Mouse (Mus musculus) T-helper 2 cell (primary cell): ENCODE data around the gene Tubgcp6.

Experiments
- in situ Hi-C: fragments of 300-600 bp; cut with MboI, MseI; formaldehyde crosslinking; loops from one replicate; pipeline ENCODE4 v1.15.1; 2025; ENCODE audit warnings: high pct_unique_total_duplicates

The Tubgcp6 gene

DNA sequence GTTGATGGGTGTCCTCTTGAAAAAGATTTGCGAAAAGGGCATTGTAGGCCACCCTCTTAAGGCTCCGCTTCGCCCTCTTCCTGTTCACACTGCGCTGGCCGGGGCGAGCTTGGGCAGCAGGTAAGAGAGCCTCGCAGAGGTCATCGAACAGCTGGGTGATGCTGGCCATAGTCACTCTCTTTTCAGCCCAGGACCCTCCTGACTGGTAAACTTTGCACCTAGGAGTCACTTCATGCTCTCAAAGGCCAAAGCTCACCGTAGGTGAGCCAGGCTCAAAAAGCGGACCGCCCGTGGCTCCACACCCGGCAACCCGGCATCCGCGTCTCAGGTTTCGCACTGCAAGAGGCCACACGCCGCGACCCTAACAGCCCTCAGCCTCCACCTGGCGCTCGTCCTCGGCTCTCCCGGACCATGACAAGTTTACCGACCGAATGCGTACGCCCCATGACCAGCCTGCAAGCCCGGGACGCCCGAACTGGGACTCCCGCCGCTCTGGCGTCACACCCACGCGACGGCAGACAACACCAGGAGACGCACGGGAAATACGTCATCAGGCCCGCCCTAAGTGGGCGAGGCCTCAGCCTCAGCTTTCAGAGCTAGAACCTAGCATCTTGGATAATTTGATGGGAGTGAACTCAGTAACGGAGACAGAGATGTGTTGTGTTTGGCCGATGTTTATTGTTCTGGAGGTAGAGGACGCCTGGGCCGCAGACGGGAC lies at the start of gene Tubgcp6:
Gene Tubgcp6, minus strand, starts transcription at position 464 of the 718 bp plus-strand sequence.
- in situ Hi-C loops = no loop called here

DNA sequence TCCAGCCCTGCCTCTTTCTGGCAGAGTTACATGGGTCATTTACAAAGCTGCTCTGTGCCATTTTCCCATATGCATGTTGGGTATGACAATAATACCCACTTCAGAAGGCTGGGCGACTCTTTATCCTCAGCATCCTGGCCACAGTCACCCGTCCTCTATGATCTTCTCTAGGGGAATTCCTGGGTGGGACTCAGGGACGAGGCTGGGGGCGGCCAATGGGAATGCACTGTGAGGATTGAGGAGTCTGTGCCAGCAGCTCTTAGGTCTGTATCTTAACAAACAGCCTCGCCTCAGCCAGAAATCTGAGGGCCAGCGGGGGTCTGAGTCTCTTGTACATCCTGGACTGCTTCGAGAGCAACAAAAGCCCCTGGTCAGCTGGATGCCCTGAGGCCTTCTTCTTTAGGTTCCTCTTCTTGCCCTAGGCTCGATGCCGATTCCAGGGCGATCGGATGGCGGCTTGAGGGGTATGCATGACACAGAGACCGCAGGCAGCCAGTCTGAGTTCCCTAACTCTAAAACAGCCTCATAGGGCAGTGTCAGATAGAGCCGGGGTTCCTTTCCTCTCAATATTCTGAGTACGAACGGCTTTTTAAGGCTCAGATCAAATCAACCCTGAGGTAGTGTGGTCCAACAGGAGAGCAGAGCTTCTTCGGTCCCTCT lies 49.5 kb upstream of the Tubgcp6 start:
- in situ Hi-C loops = loop anchor here (25.0 kb wide), 1 partner anchor 815 kb away; no protein-coding TSS in a partner anchor

DNA sequence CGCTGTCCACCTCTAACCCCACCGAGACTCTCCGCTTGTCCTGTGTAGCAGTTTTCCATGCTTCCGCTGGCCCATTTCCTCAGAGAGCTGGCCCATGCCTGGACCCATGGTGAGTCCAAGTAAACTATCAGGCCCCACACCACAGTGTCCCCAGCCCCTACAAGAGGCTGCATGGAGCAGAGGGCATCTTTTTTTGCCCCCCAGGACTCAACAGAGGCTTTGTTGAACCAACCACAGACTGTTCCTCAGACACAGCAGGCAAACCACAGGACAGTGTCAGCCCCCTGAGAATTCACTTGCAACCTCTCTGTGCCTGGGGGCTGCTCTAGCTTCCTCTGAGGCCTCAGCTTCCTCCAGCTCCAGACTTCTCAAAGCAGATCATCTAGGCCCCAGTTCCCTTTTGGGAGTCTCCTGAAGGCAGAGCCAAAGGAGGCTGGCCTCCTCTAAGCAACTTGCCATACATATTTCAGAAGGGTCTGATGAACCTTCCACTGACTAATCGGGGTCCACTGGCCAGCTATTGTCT lies 48.7 kb upstream of the Tubgcp6 start:
- in situ Hi-C loops = loop anchor here (25.0 kb wide), 1 partner anchor 816 kb away; no protein-coding TSS in a partner anchor

DNA sequence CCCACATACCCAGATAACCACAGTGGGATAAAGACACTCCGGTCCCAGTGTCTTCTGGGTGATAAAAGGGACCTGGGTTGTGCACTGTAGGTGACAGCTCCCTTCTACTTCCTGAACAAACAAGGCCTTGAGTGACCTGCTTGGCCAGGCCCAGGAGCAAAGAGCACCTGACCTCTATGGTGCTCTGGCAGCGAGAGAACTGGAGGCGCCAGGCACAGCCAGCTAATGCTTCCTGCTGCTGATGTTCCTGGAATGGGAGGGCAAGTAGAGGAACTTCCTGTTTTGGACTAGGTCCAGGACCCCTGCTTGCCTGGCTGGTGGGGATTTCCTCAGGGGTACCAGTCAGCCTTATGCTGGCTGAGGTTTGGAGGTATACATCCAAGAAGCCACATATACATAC lies 47.2 kb upstream of the Tubgcp6 start:
- in situ Hi-C loops = loop anchor here (25.0 kb wide), 1 partner anchor 817 kb away; no protein-coding TSS in a partner anchor

DNA sequence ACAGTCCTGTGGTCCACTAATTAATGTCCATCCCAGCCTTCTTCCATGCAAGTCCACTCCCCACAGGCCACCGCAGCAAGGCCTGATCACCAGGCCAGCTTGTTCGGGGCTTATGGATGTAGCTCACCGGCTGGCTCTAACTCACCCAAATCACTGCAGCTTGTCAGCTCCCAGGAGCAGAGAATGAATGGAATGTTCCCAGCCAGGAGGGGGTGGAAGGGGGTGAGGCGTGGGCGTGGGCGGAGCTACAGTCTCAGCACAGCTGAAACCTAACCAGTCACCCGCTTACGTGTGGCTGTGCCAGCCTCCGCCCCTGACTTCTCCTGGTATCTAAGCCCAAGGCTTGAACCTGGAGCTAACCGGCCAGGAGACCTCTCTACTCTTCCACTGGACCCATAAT lies 46.5 kb upstream of the Tubgcp6 start:
- in situ Hi-C loops = loop anchor here (25.0 kb wide), 1 partner anchor 818 kb away; no protein-coding TSS in a partner anchor

DNA sequence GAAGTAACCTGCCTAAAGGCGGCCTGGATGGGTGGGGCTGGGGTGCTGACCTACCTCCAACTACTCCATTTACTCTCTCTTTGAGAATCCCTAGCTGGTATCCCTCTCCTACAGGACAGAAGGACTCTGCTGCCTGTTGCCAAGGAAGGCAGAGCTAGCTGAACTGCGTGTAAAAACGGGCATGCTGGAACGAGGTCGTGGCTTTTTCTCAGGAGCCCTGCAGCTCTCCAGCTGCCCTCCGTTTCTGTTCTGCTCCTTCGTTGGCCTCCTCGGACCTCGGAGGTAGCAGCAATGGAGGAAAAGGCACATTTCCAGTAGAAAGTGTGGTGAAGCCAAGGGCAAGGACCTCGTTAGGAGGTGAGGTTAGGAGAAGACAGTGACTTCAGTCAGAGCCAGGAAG lies 46.0 kb upstream of the Tubgcp6 start:
- in situ Hi-C loops = loop anchor here (25.0 kb wide), 1 partner anchor 818 kb away; no protein-coding TSS in a partner anchor

DNA sequence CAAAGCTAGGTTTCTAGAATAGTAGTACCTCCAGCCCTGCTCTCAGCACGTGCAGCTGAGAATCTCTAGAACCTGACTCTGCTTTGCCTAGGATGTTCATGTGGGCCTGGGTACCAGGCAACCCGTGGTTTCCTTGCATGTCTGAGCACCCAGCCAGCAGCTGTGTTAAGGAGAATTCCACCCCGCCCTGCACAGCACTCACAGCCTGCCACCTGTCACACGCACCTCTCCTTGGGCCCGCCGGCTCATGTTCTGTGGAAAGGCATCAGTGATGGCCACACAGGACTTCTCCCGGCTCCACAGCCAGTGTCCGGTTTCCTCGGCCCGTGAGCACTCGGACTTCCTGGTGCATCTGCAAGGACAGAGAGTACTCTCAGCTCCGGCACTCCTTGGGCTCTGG lies 42.6 kb upstream of the Tubgcp6 start:
- in situ Hi-C loops = loop anchor here (25.0 kb wide), 1 partner anchor 822 kb away; no protein-coding TSS in a partner anchor

DNA sequence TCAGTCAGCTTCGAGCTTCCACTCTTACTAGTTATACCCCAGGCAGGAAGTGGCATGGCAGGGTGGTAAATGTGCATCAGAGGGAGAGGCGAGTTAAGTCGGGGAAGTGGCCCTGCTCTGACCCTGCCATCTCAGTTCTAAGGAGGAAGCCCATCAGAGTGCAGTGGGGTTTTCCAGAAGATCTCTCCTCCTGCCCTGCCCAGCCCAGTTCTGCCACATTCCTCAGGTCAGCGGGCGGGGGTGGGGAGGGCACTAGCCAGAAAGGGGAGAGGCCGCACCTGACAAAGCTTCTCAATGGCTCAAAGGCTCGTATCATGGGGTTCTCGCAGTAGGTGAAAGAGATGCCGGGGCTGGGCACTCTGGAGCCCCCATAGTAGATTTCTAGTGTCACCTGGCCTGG lies 38.5 kb upstream of the Tubgcp6 start:
- in situ Hi-C loops = loop anchor here (25.0 kb wide), 1 partner anchor 826 kb away; no protein-coding TSS in a partner anchor

DNA sequence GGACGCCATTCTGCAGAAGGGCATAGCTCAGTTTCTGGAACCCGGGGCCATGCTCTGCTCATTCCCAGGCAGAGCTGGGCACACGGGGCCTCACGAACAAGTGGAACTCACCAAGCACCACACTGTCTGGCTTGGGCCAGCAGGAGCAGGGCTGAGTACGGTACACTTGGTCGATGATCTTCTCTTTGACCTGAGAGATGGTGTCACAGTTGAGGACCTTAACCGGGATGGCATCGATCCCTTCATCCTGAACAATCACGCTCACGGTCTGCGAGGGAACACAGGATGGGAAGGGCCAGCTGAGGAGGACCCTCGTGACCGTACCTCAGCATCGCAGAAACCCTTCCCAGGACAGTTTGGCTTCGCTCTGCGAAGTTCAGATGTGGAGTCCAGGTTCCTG lies 35.6 kb upstream of the Tubgcp6 start:
- in situ Hi-C loops = loop anchor here (25.0 kb wide), 1 partner anchor 829 kb away; no protein-coding TSS in a partner anchor

DNA sequence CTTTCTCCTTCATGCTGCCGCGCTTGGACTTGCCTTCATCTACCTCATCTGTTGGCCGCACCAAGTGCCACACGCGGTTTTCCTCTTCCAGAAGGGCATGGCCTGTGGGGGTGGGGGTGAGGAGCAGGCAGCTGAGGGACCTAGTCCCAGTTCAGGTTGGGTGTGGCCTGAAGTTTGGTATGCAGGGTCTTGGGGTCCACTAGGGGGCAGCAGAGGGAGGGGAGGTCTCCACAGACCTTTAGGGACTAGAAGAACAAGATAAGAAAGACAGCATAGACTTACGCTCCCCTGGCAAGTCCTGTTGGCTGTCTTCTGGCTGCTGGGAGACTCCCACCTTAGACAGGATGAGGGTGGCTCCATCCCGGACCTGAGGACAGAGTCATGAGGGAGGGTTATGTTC lies 35.0 kb upstream of the Tubgcp6 start:
- in situ Hi-C loops = loop anchor here (25.0 kb wide), 1 partner anchor 829 kb away; no protein-coding TSS in a partner anchor

DNA sequence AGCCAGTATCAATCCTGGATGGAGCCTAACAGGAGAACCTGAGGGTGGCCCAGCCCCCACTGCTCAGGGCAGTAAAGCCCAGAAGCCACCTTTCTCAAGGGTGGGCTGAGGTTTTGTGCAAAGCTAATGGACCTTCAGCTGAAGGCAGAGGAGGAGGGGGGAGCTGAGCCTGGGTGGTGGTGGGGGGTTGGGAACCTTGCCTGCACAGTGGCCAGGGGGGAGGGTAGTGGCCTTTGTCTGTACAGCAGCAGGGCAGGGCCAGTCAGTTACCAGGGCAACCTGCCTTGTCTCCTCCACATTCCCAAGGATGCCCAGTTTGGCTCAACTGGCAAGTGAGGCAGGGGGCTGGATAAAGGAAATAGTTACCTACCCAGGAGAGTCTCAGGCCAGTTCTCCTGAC lies 29.4 kb upstream of the Tubgcp6 start:
- in situ Hi-C loops = loop anchor here (25.0 kb wide), 1 partner anchor 835 kb away; no protein-coding TSS in a partner anchor

DNA sequence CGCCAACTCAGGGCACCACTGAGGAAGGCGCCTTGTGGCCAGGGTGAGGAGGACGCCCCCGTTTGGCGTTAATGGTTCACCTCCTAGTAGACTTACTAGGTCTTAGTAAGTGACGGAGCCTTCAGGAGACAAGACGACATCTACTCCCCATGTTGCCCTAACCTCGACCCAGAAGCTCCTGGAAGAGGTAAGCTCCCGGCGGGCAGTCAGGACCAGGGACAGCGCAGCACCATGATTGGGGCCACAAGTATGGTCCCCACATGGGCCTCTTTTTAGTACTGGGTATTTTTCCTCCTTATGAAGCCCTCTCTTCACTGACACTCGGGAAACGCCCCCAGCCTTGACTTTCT lies 27.1 kb upstream of the Tubgcp6 start:
- in situ Hi-C loops = loop anchor here (25.0 kb wide), 1 partner anchor 837 kb away; no protein-coding TSS in a partner anchor

DNA sequence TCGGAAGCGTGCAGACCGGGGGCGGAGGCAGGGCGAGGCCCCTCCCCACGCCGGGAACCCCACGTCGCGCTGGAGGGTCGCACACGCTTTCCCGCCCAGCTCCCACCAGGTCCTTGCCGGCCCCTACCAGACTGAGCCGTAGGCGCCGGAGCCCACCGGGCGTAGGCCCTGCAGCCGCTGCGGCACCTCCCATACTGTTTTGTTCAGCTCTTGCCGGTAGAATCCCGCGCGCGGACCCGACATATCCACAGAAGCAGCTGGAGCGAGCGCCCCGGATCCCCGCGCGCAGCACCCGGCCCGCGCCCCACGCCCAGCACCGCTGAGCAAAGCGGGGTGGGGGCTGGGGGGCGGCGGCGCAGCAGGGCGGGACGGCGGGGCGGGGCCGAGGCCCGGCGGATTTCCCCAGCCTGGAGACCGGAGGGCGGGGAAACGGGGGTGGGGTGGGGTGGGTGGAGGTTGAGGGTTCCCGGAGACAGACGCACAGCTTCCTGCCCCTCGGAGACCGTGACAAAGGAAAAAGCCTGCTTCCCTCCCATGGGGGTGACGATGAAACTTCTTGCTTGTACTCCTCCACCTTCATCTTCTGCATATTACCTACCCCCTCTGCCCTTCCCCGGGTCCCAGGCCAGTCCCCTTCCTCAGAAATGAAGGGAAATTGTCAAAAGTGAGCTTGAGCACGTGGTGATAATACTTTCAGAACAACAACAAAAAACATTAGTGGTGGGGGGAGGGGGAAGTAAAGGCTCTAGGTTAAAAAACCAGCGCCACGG lies 26.5 kb upstream of the Tubgcp6 start, which contains the start of gene Mapk11:
Gene Mapk11, minus strand, starts transcription at position 358 of the 770 bp plus-strand sequence.
- in situ Hi-C loops = loop anchor here (25.0 kb wide), 1 partner anchor 838 kb away; no protein-coding TSS in a partner anchor

DNA sequence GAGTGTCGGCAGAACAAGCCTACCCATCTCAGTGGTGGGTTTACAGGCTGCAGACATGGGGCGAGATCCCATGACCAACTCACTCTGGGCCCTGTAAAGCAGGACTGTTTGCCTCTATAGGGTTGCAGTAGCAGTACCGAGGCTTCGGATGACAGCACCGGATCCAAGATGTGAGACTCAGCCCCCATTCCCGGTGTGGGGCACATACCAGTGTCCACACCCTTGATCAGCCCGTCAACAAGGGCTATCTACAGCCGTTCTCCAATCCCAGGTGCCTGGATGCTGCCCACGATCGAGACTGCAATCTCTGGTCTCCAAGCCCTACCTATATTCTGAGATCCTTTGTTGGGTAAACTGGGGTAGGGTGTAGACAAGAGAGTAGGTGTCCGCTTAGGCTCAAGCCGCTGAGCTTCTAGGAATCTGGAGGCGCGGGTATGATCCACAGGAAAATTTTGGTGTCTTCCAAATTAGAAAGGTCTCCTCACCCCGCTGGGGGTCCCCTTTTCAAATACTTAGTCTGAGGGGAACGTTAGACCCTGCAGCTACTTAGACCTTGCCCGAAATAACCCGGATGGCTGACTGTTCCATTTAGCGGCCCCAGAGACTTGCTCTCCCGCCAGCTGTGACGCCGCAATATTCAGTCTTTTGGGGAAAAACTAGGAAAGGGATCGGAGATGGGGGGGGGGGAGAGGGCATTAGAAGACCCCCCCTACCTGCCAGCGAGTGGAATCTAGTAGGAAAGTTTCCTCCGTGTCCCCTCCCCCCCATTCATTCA lies 25.8 kb upstream of the Tubgcp6 start:
- in situ Hi-C loops = no loop called here

DNA sequence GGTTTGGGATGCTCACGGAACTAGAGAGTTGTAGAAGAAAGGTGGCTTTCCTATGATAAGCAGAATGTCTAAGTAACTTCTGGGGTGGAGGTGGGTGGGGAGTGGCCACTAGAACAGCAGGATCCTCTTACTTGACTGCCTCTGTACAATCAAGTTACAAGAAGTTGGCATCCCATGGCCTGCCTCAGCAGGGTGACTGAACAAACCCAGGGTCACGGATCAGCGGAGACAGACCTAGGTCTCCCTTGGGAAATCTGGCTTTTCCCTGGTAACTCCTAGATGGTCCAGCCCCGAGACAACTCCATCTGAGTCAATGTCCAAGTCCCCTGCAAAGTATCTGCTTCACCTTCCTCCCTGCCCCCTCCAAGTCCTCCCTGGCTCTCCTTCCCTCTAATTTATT lies 25.0 kb upstream of the Tubgcp6 start:
- in situ Hi-C loops = no loop called here

DNA sequence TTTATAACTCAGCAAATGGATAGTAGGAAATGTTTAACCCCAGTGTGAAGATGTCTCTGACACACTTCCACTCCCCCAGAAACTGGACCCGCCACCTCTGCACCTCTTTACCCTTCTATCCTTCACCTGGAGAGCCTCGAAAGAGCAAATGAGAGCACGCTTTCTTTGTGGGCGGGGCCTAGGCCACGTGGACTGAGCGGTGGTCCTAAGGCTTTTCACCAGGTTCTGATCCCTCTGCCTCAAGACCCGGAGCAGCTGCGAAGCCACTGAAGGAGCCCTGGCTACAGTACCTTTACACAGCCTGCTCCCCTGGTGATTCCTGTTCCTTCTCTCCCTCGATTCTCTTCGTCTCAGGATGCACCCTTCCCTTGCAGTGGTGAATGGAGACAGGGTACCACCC lies 24.5 kb upstream of the Tubgcp6 start:
- in situ Hi-C loops = no loop called here

DNA sequence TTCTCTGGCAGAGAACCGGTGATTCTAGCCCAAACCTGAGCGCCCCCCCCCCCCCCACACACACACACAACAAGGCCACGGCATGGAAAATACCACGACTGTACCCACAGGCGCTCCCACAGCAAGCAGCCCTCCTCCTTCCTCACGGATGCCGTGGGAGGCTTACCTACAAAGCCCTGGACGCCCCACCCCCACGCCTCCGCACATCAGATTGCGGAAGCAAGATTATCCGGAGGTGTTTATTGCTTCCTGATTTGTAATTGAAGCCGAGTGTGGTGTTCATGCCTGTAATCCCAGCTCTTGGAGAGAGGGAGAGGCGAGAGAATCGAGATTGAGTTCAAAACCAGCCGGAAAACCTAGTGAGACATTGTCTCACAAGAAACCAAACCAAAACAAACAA lies 24.1 kb upstream of the Tubgcp6 start:
- in situ Hi-C loops = no loop called here

DNA sequence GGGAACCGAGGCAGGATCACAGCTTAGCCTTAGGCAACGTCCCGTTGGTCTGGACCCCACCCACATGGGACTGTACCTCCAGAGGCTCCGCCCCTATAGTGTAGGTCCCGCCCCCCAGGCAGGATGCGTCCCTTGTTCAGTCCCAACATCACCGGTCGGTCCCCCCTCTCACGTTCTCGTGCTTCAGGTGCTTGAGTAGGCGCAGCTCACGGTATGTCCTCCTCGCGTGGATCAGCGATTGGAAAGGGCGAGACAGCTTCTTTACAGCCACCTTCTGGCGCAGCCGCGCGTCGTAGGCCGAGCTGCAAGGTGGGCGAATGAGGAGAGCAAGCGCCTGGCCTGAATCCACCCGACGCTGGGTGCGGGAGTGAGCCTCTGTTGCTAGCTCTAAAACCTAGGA lies 23.6 kb upstream of the Tubgcp6 start:
- in situ Hi-C loops = no loop called here

DNA sequence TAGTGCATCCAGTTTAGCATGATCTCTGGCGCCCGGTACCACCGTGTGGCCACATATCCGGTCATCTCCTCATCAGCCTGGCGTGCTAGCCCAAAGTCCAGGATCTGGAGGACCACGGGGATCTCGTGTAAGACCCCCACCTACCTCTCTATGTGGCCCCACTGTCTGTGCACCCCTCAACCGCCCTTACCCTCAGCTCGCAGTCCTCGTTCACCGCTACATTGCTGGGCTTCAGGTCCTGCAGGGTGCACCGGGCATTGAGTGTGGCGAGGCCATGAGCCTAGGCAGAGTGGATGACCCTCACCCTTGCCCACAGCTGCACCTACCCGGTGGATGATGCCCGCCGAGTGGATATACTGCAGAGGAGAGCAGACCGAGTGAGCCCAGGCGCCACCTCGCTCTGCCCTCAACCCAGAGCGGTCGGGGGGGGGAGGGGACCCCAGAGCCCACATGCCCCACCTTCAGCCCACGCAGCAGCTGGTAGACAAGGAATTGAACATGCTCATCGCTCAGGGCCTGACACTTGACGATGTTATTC lies 23.0 kb upstream of the Tubgcp6 start:
- in situ Hi-C loops = no loop called here

DNA sequence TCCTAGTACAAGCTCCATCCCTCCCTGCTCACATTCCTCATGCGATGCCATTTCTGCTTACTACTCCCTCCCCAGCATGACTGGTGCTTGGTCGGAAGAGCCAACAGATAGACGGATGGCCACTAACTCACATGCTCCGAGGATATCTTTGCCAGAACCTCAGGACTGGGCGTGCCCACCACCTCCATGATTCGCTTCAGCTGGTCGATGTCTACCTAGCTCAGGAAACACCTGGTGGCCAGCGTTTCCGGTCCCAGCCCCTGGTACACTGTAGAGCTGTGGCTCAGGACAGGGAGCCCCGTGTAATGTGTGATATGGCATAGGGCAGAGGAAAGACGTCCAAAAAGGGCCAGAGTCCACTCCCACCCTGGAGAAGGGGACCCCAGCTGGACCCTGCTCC lies 22.1 kb upstream of the Tubgcp6 start:
- in situ Hi-C loops = no loop called here
